Mouse (Mus musculus) frontal cortex, postnatal 14 days (tissue): Measurements from ENCODE around the gene Tiam1.

ENCODE experiments used
- DNase-seq, 2 experiments: peaks; one replicate each; pipeline ENCODE4 v3.0.0; 2022; ENCODE audit warnings: low spot score in 2 of 2

The Tiam1 gene

GRCm38 (mm10) chr16:89882477-89883234 is 260.9 kb downstream of the Tiam1 start:
- no peak for DNase-seq

- no peak for DNase-seq
Observed at GRCm38 (mm10) chr16:89877206-89877605, 266.4 kb downstream of the Tiam1 start.

DNA sequence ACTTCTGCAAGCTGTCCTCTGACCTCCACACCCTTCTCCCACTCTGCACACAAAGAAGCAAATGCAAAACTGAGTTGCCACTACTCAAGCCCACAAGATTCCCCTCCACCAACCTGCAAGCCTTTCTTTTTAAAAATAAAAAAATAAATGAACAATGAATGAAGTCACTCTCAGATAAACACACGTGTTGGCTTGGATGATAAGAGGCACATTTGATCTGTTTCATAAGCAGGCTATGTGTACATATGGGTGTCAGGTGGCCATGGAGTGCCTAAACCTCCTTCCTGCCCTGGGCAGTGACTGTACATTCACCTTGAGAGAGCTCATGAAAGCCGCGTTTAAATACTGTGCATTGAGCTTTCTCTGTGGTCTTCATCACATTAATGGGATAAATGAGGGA is 267.5 kb downstream of the Tiam1 start:
- DNase-seq, result no peak

GRCm38 (mm10) chr16:89874012-89874704 is 269.4 kb downstream of the Tiam1 start:
- no peak for DNase-seq

GRCm38 (mm10) chr16:89872011-89872942 is 271.3 kb downstream of the Tiam1 start:
- no peak for DNase-seq

DNA sequence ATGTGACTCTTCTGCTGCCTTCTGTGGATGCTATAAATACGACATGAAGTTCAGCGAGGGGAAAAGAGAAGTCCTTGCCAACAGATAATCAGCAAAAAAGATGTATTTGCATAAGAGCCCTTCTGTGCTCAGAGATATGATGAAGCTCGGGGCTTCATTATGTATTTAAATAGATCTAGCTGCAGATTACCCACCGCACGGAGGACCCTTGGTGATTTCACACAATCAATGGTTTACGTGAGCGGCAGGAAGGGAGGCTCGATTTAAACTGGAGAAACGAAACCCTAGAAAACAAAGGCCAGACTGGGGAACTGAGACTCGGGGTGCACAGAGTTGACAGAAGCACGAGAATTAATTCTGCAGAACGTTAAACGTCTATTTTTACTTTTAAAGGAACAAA is 272.2 kb downstream of the Tiam1 start:
- DNase-seq, result no peak

DNA sequence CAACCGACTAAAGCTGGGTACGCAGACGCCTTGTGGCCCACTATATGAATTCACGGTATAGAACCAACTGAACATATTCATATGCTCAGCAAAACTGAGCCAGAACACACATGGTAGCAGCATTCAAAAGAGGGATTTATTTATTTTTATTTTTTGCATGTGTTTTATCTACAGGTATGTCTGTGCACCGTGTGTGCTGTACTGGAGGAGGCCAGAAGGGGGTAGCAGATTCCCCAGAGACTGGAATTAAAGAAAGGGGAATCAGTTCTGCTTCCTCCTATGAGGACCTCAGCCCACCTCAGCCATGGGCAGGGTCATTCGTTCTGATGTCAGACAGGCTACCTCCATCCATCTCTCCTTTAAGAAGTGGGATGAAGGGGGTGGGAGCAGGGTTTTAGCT is 273.5 kb downstream of the Tiam1 start:
- DNase-seq, result no peak

DNA sequence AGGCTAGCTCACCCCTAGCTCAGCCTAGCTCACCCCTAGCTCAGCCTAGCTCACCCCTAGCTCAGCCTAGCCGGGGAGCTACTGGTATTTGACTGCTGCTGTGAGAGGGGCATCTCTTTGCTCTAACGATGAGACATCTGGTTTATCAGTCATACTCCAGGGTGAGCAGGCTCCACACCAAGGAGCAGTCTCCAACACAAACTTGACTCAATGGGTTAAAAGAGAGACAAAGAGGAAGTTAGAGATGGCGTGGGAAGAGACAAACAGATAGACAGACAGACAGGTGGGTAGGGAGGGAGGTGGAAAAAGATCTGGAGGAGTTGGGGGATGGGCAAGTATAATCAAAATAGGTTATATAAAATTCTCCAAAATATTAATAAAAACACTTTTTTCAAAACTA is 275.1 kb downstream of the Tiam1 start:
- DNase-seq, result no peak

GRCm38 (mm10) chr16:89867212-89867829 is 276.2 kb downstream of the Tiam1 start:
- DNase-seq, result no peak

DNA sequence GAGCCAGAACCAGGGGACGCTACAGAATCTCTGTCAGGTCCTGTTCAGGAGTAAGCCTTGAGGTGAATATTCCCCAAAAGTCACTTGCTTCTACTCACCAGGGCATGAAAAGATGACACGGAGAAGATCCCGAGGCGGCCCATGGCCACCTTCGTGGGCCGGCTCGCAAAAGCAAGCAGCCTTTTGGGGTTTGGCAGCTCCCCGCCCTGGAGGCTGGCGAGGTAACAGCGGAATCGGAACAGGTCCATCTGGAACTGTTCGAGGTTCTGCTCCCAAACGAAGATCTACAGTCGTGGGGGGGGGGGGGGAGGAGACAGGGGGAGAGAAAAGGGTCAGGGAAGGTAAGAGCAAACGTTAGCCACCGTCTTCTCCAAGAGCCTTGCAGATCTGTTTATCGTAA is 278.4 kb downstream of the Tiam1 start:
- no peak for DNase-seq

DNA sequence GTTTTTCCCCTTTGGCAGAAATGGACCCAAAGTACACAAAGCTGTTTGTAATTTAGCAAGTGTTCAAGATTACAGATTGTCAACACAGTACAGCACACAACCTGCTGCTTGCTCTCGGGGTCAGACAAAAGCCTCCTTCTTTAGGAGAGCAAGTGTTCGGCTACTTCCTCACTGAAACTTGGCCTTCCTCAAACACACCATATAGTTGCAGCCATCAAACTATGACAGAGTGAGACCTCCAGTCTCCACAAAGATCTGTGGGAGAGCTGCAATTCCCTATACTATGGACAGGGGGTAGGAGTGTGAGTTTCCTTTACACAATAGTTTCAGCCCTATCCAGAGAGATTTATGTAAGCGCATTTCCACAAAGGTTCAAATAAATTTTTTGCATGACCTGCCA is 278.9 kb downstream of the Tiam1 start:
- DNase-seq, result no peak

GRCm38 (mm10) chr16:89863264-89863663 is 280.3 kb downstream of the Tiam1 start:
- DNase-seq, result no peak

DNA sequence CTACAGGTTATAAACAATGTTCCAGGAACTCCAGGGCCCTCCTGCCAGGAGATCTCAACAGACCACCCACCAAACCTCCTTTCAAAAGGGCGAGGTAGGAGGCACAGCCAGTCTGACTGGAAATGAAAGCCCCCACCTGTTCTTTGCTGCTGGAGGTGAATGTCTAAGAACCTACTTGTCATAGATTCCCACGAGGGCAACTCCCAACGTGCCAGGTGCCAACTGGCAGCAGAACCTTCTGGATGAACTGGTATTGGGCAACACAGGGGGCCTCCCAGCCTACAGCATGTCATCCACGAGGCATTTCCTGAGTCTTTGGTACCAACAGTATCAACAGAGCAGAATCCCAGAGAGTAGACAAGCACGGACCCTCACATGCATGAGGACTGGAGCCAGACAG is 282.0 kb downstream of the Tiam1 start:
- no peak for DNase-seq

- DNase-seq, result no peak
Observed at GRCm38 (mm10) chr16:89860708-89861107, 282.9 kb downstream of the Tiam1 start.

- DNase-seq, result no peak
Observed at GRCm38 (mm10) chr16:89857666-89858065, 285.9 kb downstream of the Tiam1 start.

- no peak for DNase-seq
Observed at GRCm38 (mm10) chr16:89854731-89855130, 288.8 kb downstream of the Tiam1 start.

- DNase-seq, result no peak
Observed at GRCm38 (mm10) chr16:89851333-89851732, 292.2 kb downstream of the Tiam1 start.

DNA sequence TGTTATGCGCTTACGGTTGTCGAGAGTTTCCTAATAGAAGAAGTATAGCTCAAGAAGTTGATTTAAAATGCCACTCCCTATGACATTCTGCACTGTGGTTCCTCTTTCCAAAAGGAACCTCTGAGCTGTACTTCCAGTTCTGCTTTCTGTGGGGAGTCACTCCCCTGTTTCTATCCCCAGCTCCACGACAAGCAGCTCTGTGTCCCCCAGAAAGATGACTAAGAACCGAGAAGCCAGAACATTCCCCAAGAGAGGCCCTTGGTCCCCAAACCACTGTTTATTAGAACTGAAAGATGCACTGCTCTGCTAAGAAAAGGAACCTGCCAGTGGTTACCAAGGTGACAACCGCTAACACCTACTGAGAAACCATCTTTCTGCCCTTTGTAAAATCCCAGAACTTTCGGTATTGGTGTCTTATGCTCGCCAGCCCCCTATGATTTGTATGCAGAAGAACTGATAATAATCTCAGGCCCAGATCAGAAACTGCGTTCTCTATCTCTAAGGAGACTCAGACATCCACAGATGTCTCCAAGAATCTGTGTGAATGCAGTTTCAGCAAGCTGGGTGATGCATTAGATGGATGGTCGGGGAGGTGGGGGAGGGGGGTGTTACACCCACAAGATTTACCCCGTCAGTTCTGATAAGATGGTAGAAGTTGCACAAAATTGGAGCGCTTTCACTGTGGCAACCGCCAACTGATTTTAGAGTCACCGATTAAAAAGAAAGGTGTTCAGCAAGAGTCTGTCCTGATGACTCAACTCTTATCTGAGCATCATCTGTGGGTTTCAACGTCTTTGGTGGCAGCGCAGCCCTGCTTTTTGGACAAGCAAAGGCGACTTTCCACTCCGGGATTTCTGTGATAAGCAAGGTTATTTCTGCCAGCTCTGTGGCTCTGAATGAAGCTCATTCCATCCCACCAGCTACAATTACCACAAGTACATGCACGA is 294.6 kb downstream of the Tiam1 start:
- DNase-seq, result no peak

GRCm38 (mm10) chr16:89848179-89848578 is 295.4 kb downstream of the Tiam1 start:
- no peak for DNase-seq

DNA sequence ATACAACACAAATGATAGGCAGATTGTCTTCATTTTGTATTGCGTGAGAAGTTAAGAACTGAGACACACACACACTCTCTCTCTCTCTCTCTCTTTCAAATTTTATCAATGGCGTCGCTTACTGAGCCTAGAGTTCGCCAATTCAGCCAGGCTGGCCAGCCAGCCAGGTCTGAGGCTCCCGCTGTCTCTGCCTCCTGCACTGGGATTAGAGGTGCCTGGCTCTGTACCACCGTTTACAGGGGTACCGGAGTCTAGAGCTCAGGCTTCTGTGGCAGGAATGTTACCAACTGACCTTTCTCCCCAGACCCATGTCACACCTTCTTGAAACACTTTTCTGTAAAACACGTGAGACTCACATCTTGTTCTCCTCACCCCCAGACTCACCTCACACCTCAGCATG is 298.1 kb downstream of the Tiam1 start:
- no peak for DNase-seq

GRCm38 (mm10) chr16:89844580-89844979 is 299.0 kb downstream of the Tiam1 start:
- DNase-seq, result peak in 1 of 2 experiments; percentile 48
